Mouse (Mus musculus): ENCODE results near the gene Rgs14.

GRCm38 (mm10) chr13:55414743-55415380 is 45.3 kb downstream of the Rgs14 start, which contains the start of gene Pfn3:
- TF ChIP-seq CTCF (IDR thresholded peaks at IDR 0.05; ENCODE audit: extremely low read depth, insufficient read length, insufficient replicate concordance, low read depth, low read length) (no peak), POLR2A (IDR thresholded peaks at IDR 0.05; ENCODE audit: low read depth, low read length) (no peak)
